ENCODE assay signal across 8 mouse cellular contexts in genomic region chr7:144470545-144471059, GRCm38 (mm10). TPM values are rescaled to one million over a fixed set of nuclear protein-coding genes. Genes with fewer than 3 reads are reported as not detected.
DNase-seq lines count a peak whose midpoint lies in the region; ATAC-seq and TF ChIP-seq lines count a peak whose summit lies in the region.

Cttn (minus strand) TSS chr7:144471009.

- intact Hi-C loops in heart, postnatal 36 days (cut with DNase I) = loop anchor here (5.0 kb wide), 1 partner anchor 112 kb away; the partner anchor contains the start of gene Fadd

- peak; percentile 87 for DNase-seq in MEL (ENCODE audit: low read depth, low spot score)
- peak; percentile 88 for DNase-seq in cerebellum, adult 9-10 months
- DNase-seq in forelimb bud, embryonic 11.5 days (ENCODE audit: low read depth, low spot score) = peak; percentile 85
- DNase-seq in heart, postnatal 36 days = peak; percentile 87 to 89
- peak; percentile 86 to 92 for DNase-seq in layer of hippocampus, adult 18-20 months (ENCODE audit: low spot score in 2 of 2)
- DNase-seq in liver, postnatal 0 days = peak; percentile 90
- DNase-seq in thymus, adult 18-20 months = peak; percentile 16

- no peak for TF ChIP-seq CTCF in MEL (IDR thresholded peaks at IDR 0.05 in 2 of 3, conservative IDR thresholded peaks at IDR 0.05 in 1 of 3; ENCODE audit: control insufficient read depth in 1 of 3, insufficient read depth in 1 of 3, low read depth in 2 of 3, low read length in 3 of 3, poor library complexity in 1 of 3, severe bottlenecking in 1 of 3)
- no peak for TF ChIP-seq CTCF in liver, postnatal 0 days (IDR thresholded peaks at IDR 0.05; ENCODE audit: low read depth)
- no peak for TF ChIP-seq CTCF in olfactory bulb, adult 2 months (IDR thresholded peaks at IDR 0.05; ENCODE audit: insufficient read depth, low read depth, low read length)

- peak within 1 kb of the TSS; percentile 47 for H3K27ac ChIP-seq in MEL (ENCODE audit: control insufficient read depth, low read depth, low read length)
- H3K27ac ChIP-seq in liver, postnatal 0 days (ENCODE audit: low read depth) = peak within 1 kb of the TSS; percentile 78
- H3K27ac ChIP-seq in olfactory bulb, adult 2 months (ENCODE audit: insufficient read depth, low read depth, low read length) = peak within 1 kb of the TSS; percentile 55

- ATAC-seq in liver, postnatal 0 days = peak; percentile 94

- peaks cover 0 to 4% of the 10 kb centered on the region in 2 experiments; a peak in 1 of 4 replicates for H3K36me3 ChIP-seq in MEL (ENCODE audit: control insufficient read depth in 1 of 2, insufficient read depth in 2 of 2, low read length in 2 of 2)
- H3K36me3 ChIP-seq in liver, postnatal 0 days (replicated peaks; ENCODE audit: insufficient read depth, low read length) = peaks cover 1% of the 10 kb centered on the region; the same call in 1 of the 2 replicates

- H3K9ac ChIP-seq in MEL (ENCODE audit: control insufficient read depth, low read depth, low read length, poor library complexity, severe bottlenecking) = peak within 1 kb of the TSS; percentile 68
- H3K9ac ChIP-seq in liver, postnatal 0 days (replicated peaks) = peak within 1 kb of the TSS; percentile 80

- no peak for TF ChIP-seq EP300 in MEL (IDR thresholded peaks at IDR 0.05; ENCODE audit: low read depth in 1 of 2, low read length in 2 of 2)
- TF ChIP-seq EP300 in liver, postnatal 0 days (IDR thresholded peaks at IDR 0.05; ENCODE audit: low read depth) = no peak

- WGBS in liver, postnatal 0 days (ENCODE audit: insufficient replicate concordance) = 4% methylated on average over 30 of the region's 30 CpGs
- WGBS in olfactory bulb, adult 2 months = 2% methylated on average over 30 of the region's 30 CpGs

- H3K4me3 ChIP-seq in MEL (ENCODE audit: control insufficient read depth in 1 of 2, insufficient read depth in 1 of 2, low read depth in 2 of 2, low read length in 2 of 2) = peak within 1 kb of the TSS; percentile 69 to 86
- H3K4me3 ChIP-seq in liver, postnatal 0 days (ENCODE audit: low read depth, low read length) = peak within 1 kb of the TSS; percentile 80
- peak within 1 kb of the TSS; percentile 69 for H3K4me3 ChIP-seq in olfactory bulb, adult 2 months (ENCODE audit: insufficient read depth, low read depth, low read length)

- no peaks in the 10 kb centered on the region for H3K9me3 ChIP-seq in MEL (replicated peaks; ENCODE audit: insufficient read depth, low read length)
- H3K9me3 ChIP-seq in liver, postnatal 0 days (ENCODE audit: low read length) = no peaks in the 10 kb centered on the region

- H3K27me3 ChIP-seq in MEL (ENCODE audit: control insufficient read depth in 1 of 2, insufficient read depth in 2 of 2, low read length in 2 of 2) = no peaks in the 10 kb centered on the region
- no peaks in the 10 kb centered on the region for H3K27me3 ChIP-seq in liver, postnatal 0 days (ENCODE audit: insufficient read depth, low read length)

- TF ChIP-seq RAD21 in MEL (IDR thresholded peaks at IDR 0.05; ENCODE audit: low read depth, low read length) = no peak

- peaks cover 22% of the 10 kb centered on the region for H3K79me2 ChIP-seq in MEL (ENCODE audit: control insufficient read depth, insufficient read depth, low read length, poor library complexity)

- peak within 1 kb of the TSS; percentile 75 for H3K4me2 ChIP-seq in liver, postnatal 0 days (ENCODE audit: low read depth, low read length)

- H3K4me1 ChIP-seq in MEL (ENCODE audit: control insufficient read depth in 1 of 2, insufficient read depth in 2 of 2, low read length in 2 of 2) = no peaks in the 10 kb centered on the region; a peak in 2 of 4 replicates
- peaks cover 15% of the 10 kb centered on the region for H3K4me1 ChIP-seq in liver, postnatal 0 days (ENCODE audit: insufficient read depth)
- peaks cover 11% of the 10 kb centered on the region for H3K4me1 ChIP-seq in olfactory bulb, adult 2 months (ENCODE audit: control insufficient read depth, insufficient read depth, low read length)

- peak; percentile 75 to 79; a peak in 3 of 4 replicates for TF ChIP-seq POLR2A in MEL (IDR thresholded peaks at IDR 0.05; ENCODE audit: control insufficient read depth in 1 of 2, insufficient read depth in 1 of 2, low read depth in 1 of 2, low read length in 2 of 2, poor library complexity in 1 of 2)
- peak; percentile 76 for TF ChIP-seq POLR2A in olfactory bulb, adult 2 months (IDR thresholded peaks at IDR 0.05; ENCODE audit: insufficient read depth, low read depth, low read length)

TF ChIP-seq in MEL, 35 proteins besides CTCF, POLR2A, EP300 and RAD21:
- no peak for TF ChIP-seq RCOR1 (IDR thresholded peaks at IDR 0.05; ENCODE audit: low read depth, low read length)
- TF ChIP-seq MEF2A (IDR thresholded peaks at IDR 0.05; ENCODE audit: extremely low read depth, insufficient replicate concordance, low read depth, low read length, poor library complexity, severe bottlenecking) = no peak
- peak; percentile 68 for TF ChIP-seq SIN3A (IDR thresholded peaks at IDR 0.05; ENCODE audit: low read length)
- no peak for TF ChIP-seq USF2 (IDR thresholded peaks at IDR 0.05; ENCODE audit: borderline replicate concordance in 1 of 2, insufficient read depth in 1 of 2, low read depth in 1 of 2, low read length in 2 of 2)
- peak; percentile 36; the same call in 1 of the 2 replicates for TF ChIP-seq TBP (IDR thresholded peaks at IDR 0.05; ENCODE audit: low read depth, low read length)
- no peak for TF ChIP-seq ETS1 (IDR thresholded peaks at IDR 0.05; ENCODE audit: low read depth, low read length)
- TF ChIP-seq NELFE (IDR thresholded peaks at IDR 0.05; ENCODE audit: low read depth, low read length) = peak; percentile 74
- no peak for TF ChIP-seq TAL1 (IDR thresholded peaks at IDR 0.05; ENCODE audit: low read length)
- peak; percentile 50; the same call in 1 of the 2 replicates for TF ChIP-seq TCF12 (IDR thresholded peaks at IDR 0.05; ENCODE audit: low read depth, low read length)
- TF ChIP-seq HCFC1 (IDR thresholded peaks at IDR 0.05; ENCODE audit: low read depth, low read length) = peak; percentile 74
- TF ChIP-seq ZMIZ1 (IDR thresholded peaks at IDR 0.05; ENCODE audit: low read depth, low read length) = peak; percentile 57; the same call in 1 of the 2 replicates
- TF ChIP-seq POLR2AphosphoS2 (IDR thresholded peaks at IDR 0.05; ENCODE audit: low read length) = peak; percentile 65; the same call in 1 of the 2 replicates
- TF ChIP-seq E2F4 (IDR thresholded peaks at IDR 0.05; ENCODE audit: borderline replicate concordance, low read depth, low read length) = no peak
- peak; percentile 73; the same call in 1 of the 2 replicates for TF ChIP-seq MAZ (IDR thresholded peaks at IDR 0.05; ENCODE audit: low read depth, low read length)
- no peak for TF ChIP-seq CHD1 (IDR thresholded peaks at IDR 0.05; ENCODE audit: low read depth, low read length)
- TF ChIP-seq ELF1 (IDR thresholded peaks at IDR 0.05; ENCODE audit: low read depth, low read length) = peak; percentile 91
- TF ChIP-seq MXI1 (IDR thresholded peaks at IDR 0.05; ENCODE audit: low read depth, low read length) = peak; percentile 46
- TF ChIP-seq ZNF384 (IDR thresholded peaks at IDR 0.05; ENCODE audit: low read depth, low read length) = no peak

RNA-seq across cellular contexts. Expression of gene Cttn, which starts in this region (rescaled TPM):
- total RNA-seq in MEL (2012; rRNA removed) = 35.5 and 38.4 TPM in 2 replicates
- polyA plus RNA-seq in MEL (2012; ENCODE audit: insufficient read depth in 1 of 2, insufficient read length in 2 of 2, low read depth in 1 of 2, low replicate concordance in 2 of 2, missing spikeins in 1 of 2) = 10 to 100 TPM in 1 of 2 experiments, not detected in 1; 95.0 TPM
- 10 to 100 TPM; 32.2 to 32.4 TPM for total RNA-seq in heart, postnatal 36 days (2021)
- total RNA-seq in layer of hippocampus, adult 18-20 months (2021) = 100 to 1,000 TPM; 179 to 196 TPM
- 24.8 and 29.0 TPM in 2 replicates for polyA plus RNA-seq in liver, postnatal 0 days (2015; fragmentation: Nextera tagmentation; extraction: Ambion mirVana)
- not detected in 2 replicates for polyA plus RNA-seq in olfactory bulb, adult 2 months (2012; ENCODE audit: insufficient read depth, insufficient read length, low replicate concordance, missing spikeins)

Comparison
In these comparisons a context has a peak if more than half of its experiments do, and no peak if none do; other contexts are left out.
1. Peak in every context shown above with its lines: DNase-seq, ATAC-seq, H3K4me3 ChIP-seq and H3K27ac ChIP-seq.
2. DNase-seq: peak in every context shown above with its lines; median percentile 90 in liver, postnatal 0 days; 89 in layer of hippocampus, adult 18-20 months; 88 in cerebellum, adult 9-10 months; 88 in heart, postnatal 36 days; 87 in MEL; 85 in forelimb bud, embryonic 11.5 days; 16 in thymus, adult 18-20 months.